1 mouse cellular context compared by ENCODE assay signal in genomic region chr11:78869205-78869604, GRCm38 (mm10). TPM values are rescaled to one million over a fixed set of nuclear protein-coding genes. Genes with fewer than 3 reads are reported as not detected.
"Had no signal": no experiment of that assay in that cellular context is flagged by ENCODE, and none has a peak within 500 bp of the region (broad histone marks: within the 10 kb centered on the region; RNA-seq: fewer than 3 reads in every experiment).

No protein-coding gene starts in this region.

RNA-seq across cellular contexts. Expression of gene Nos2, which starts 51.4 kb away (rescaled TPM):
- total RNA-seq: megakaryocyte progenitor cell, adult 5-6 weeks had no signal
